Mouse (Mus musculus) heart, embryonic 13.5 days (tissue): Measurements from ENCODE around the gene Il1f6. TPM values are rescaled to one million over a fixed set of nuclear protein-coding genes. Genes with fewer than 3 reads are reported as not detected.
A peak's percentile ranks its signal among the peaks of the same experiment; 100 is the strongest.
"Not testable (repeated sequence)": the region's sequence is repeated elsewhere in the genome, so short reads cannot be mapped to it uniquely, and the experiment has no call there.

ENCODE experiments used
- ATAC-seq: fragments of 200-750 bp; cut with Nextera tagmentation; 2 replicates; pipeline ENCODE4 v1.8.0; 2017; ENCODE audit warnings: moderate TSS enrichment; ENCODE audit not compliant: insufficient number of reproducible peaks, low FRiP score, low TSS enrichment; ENCODE audit errors: extremely low read depth
- H3K27ac ChIP-seq: fragments of 300-500 bp; sonication (generic); replicated peaks from 2 replicates; pipeline ENCODE4 v1.5.1; 2015; ENCODE audit warnings: moderate library complexity, mild to moderate bottlenecking, inconsistent platforms
- H3K27me3 ChIP-seq: fragments of 300-500 bp; sonication (generic); replicated peaks from 2 replicates; pipeline ENCODE4 v1.6.1; 2015; ENCODE audit warnings: mild to moderate bottlenecking, inconsistent platforms
- H3K36me3 ChIP-seq: fragments of 300-500 bp; sonication (generic); 2 replicates; pipeline ENCODE4 v1.6.1; 2015; ENCODE audit warnings: mild to moderate bottlenecking, inconsistent platforms
- H3K4me1 ChIP-seq: fragments of 300-500 bp; sonication (generic); 2 replicates; pipeline ENCODE4 v1.6.1; 2015; ENCODE audit warnings: inconsistent platforms
- H3K4me2 ChIP-seq: fragments of 300-500 bp; sonication (generic); 2 replicates; pipeline ENCODE4 v1.6.1; 2015; ENCODE audit warnings: inconsistent platforms, mild to moderate bottlenecking, moderate library complexity
- H3K4me3 ChIP-seq: fragments of 300-500 bp; sonication (generic); 2 replicates; pipeline ENCODE4 v1.5.1; 2015; ENCODE audit warnings: moderate library complexity, mild to moderate bottlenecking, inconsistent platforms
- H3K9ac ChIP-seq: fragments of 300-500 bp; sonication (generic); 2 replicates; pipeline ENCODE4 v1.6.1; 2015; ENCODE audit warnings: inconsistent platforms, mild to moderate bottlenecking, moderate library complexity
- H3K9me3 ChIP-seq: fragments of 300-500 bp; sonication (generic); 2 replicates; pipeline ENCODE4 v1.6.1; 2016; ENCODE audit warnings: inconsistent platforms
- WGBS: fragments of 180-500 bp; shearing (Covaris S2); methylation state at CpG from one replicate; pipeline ENCODE4 v1.1.7; 2015; ENCODE audit warnings: mixed read lengths; 5-methylcytosine and 5-hydroxymethylcytosine counted together
- polyA plus RNA-seq: library from polyadenylated mRNA; unstranded; fragments of >200 nt; fragmentation: Nextera tagmentation; extraction: Ambion mirVana; gene quantifications from 2 replicates; pipeline ENCODE4 v1.2.1, GENCODE M21; 2015

Il1f6 gene
- not detected in 2 replicates for polyA plus RNA-seq

- H3K27ac ChIP-seq = no peak within 1 kb of the TSS
- H3K4me1 ChIP-seq = no peaks in the 10 kb centered on the region
- H3K36me3 ChIP-seq = no peaks in the 10 kb centered on the region
- no peak within 1 kb of the TSS for H3K4me2 ChIP-seq
- WGBS = 76% methylated on average over 2 of the region's 2 CpGs
- H3K9me3 ChIP-seq = no peaks in the 10 kb centered on the region
- H3K9ac ChIP-seq = no peak within 1 kb of the TSS
- H3K27me3 ChIP-seq = no peaks in the 10 kb centered on the region
- no peak for ATAC-seq
- no peak within 1 kb of the TSS for H3K4me3 ChIP-seq
These were observed at the start of gene Il1f6 for GRCm38 (mm10) chr2:24215118-24215517. Gene Il1f6, plus strand, starts transcription at chr2:24215418.

DNA sequence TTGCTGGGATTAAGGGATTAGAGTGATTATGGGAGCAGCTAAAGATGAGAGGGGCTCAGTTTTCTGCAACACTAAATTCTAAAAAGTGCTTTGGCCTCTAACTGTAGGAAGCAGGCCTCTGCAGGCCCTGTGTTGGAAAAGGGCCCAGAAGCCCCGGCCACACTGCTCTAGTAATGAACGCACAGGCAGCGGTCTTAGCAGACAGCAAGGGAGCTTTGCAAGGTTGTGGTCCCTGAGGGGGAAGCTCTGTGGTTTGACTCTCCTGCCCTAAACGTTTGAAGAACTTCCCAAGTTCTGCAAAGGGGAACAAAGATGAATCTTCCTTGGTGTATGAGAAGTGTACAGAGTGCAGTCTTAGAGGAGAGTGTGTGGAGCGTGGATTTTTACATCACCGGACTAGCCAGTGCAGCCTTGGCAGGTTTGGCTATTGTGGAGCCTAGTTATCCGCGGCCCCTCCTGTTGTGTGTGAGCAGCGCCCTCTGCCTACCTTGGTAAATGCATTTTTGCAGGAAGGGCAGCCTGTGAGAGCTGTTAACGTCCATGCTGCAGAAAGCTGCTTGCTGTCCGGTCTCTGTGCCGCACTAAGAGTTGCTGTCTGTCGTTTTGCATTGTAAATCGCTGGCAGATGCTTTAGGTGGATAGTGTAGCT is 33.4 kb upstream of the Il1f6 start:
- H3K27ac ChIP-seq, ATAC-seq, H3K27me3 ChIP-seq, H3K4me1 ChIP-seq, H3K36me3 ChIP-seq, H3K9me3 ChIP-seq: not testable (repeated sequence)
- Histone ChIP-seq H3K4me3 (peak overlapping the region; percentile 24), H3K9ac (0 out of 2 replicates have a peak overlapping the region, but pooled peaks have one; percentile 19), H3K4me2 (peak overlapping the region; percentile 58)
- WGBS = 19% methylated on average over 14 of the region's 14 CpGs

DNA sequence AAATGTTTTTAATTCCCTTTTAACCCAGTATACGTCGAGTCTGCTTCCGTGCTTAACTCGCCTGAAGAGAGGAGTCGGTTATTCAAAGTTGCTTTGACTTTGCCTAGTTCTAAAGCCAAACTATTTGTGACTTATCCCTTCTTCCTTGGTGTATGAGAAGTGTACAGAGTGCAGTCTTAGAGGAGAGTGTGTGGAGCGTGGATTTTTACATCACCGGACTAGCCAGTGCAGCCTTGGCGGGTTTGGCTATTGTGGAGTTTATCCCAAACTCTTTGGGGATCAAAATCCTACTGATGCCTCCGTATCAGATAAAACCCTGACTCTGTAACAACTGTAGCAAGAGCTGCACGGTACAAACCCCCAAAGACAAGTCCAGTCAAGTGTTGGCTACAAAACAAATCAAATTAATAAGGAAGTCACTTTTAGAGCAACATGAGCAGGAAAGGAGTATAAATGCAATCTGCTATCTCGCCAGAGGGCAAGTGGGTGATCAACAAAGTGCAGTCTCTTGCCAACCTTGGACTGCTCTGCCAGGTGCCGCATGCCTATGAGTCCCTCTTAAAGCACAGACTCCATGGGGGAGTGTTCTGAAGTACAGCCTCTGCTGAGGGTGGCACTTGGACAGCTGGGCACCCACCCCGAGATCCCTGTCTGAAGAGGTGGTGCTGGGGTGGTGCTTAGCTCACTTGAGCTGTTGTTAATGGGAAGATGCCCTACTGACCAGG is 32.6 kb upstream of the Il1f6 start:
- H3K9ac ChIP-seq, H3K9me3 ChIP-seq, H3K36me3 ChIP-seq, H3K27me3 ChIP-seq, H3K4me1 ChIP-seq, ATAC-seq, H3K27ac ChIP-seq: not testable (repeated sequence)
- H3K4me3 ChIP-seq = peak overlapping the region; percentile 24
- peak overlapping the region; percentile 58 for H3K4me2 ChIP-seq
- 56% methylated on average over 13 of the region's 13 CpGs for WGBS

DNA sequence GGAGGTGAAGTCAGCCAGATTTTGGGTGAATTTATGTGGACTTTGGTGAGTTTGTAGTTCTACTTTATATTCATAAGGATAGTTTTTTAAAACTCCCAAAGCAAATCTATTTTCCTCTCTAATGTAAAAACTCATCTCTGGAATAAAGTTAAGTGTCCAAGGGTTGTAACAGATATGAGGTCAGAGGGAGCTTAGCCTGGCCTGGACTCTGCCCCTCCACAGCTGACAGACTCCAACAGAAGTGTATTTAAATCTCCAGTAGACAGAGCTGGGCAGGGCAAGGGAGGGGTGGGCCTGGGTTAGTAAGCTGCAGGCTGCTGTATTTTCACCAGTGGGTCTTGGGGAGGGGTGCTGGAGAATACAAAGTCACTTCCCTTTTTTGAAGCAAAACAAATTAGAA is 31.1 kb upstream of the Il1f6 start:
- H3K4me1 ChIP-seq, H3K27me3 ChIP-seq, H3K4me2 ChIP-seq, H3K9me3 ChIP-seq, H3K27ac ChIP-seq, ATAC-seq, H3K36me3 ChIP-seq, H3K9ac ChIP-seq, H3K4me3 ChIP-seq: not testable (repeated sequence)

DNA sequence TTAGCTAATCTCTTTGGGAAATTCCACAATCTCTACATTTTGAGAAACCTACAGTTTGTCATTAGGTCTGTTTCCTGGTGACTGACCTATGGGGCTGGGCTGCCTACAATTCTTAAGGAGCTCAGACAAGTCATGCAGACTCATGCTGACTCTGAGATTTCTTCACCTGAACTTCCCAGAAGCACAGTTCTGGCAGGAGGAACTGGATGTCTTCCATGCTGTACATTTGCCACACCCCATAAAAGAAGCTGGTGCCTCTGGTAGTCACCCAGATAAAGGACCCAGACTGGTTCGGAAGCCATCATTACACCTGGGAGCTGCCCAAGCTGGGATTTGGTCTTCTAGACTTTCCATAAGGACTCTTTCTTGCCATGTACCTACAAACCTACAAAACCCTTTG is 29.0 kb upstream of the Il1f6 start, which contains the start of gene Il1f9:
Gene Il1f9 (plus strand): TSS at position 301 of the 400 bp plus-strand sequence.
- H3K27me3 ChIP-seq = no peaks in the 10 kb centered on the region
- H3K36me3 ChIP-seq = no peaks in the 10 kb centered on the region
- H3K9me3 ChIP-seq = no peaks in the 10 kb centered on the region
- H3K9ac ChIP-seq = no peak within 1 kb of the TSS
- no peak within 1 kb of the TSS for H3K4me3 ChIP-seq
- WGBS = 70% methylated on average over 1 of the region's 1 CpGs
- ATAC-seq = no peak
- H3K4me1 ChIP-seq = no peaks in the 10 kb centered on the region
- H3K4me2 ChIP-seq = no peak within 1 kb of the TSS
- no peak within 1 kb of the TSS for H3K27ac ChIP-seq

- H3K36me3 ChIP-seq = no peaks in the 10 kb centered on the region
- H3K4me1 ChIP-seq = no peaks in the 10 kb centered on the region
- H3K9ac ChIP-seq = no peak overlapping the region
- 65% methylated on average over 6 of the region's 6 CpGs for WGBS
- no peak overlapping the region for H3K4me3 ChIP-seq
- no peak overlapping the region for H3K27ac ChIP-seq
- no peak for ATAC-seq
- no peaks in the 10 kb centered on the region for H3K27me3 ChIP-seq
- no peaks in the 10 kb centered on the region for H3K9me3 ChIP-seq
- no peak overlapping the region for H3K4me2 ChIP-seq
These were observed 27.6 kb upstream of the Il1f6 start for GRCm38 (mm10) chr2:24187585-24187984.

- Histone ChIP-seq H3K4me1 (no peaks in the 10 kb centered on the region), H3K4me3 (no peak overlapping the region), H3K9ac (no peak overlapping the region), H3K9me3 (no peaks in the 10 kb centered on the region), H3K36me3 (no peaks in the 10 kb centered on the region), H3K4me2 (no peak overlapping the region), H3K27me3 (no peaks in the 10 kb centered on the region), H3K27ac (no peak overlapping the region)
- WGBS = 66% methylated on average over 1 of the region's 1 CpGs
- no peak for ATAC-seq
These were observed 27.0 kb upstream of the Il1f6 start for GRCm38 (mm10) chr2:24188189-24188588.

DNA sequence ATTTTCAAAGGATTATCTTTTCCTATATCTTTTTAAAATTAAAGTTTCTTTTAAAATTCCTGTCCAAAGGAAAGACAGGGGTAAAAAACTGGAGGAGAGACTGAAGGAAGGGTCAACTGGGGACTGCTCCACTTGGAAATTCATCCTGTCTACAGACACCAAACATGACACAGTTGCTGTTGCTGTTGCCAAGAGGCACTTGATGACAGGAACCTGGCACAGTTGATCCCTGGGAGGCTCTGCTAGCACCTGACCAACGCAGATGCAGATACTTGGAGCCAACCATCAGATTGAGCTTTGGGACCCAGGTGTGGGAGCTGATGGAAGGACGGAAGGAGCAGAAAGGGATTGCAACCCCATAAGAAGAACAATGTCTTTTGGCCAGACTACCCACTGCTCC is 12.0 kb downstream of the Il1f6 start:
- H3K4me1 ChIP-seq = no peaks in the 10 kb centered on the region
- no peaks in the 10 kb centered on the region for H3K27me3 ChIP-seq
- no peak overlapping the region for H3K9ac ChIP-seq
- ATAC-seq = no peak
- H3K27ac ChIP-seq = no peak overlapping the region
- no peak overlapping the region for H3K4me2 ChIP-seq
- 0 out of 2 replicates have a peak, but pooled peaks cover under 1% of the 10 kb centered on the region for H3K9me3 ChIP-seq
- H3K36me3 ChIP-seq = no peaks in the 10 kb centered on the region
- WGBS = 66% methylated on average over 2 of the region's 2 CpGs
- no peak overlapping the region for H3K4me3 ChIP-seq

GRCm38 (mm10) chr2:24267503-24267902 is 52.3 kb downstream of the Il1f6 start:
- Histone ChIP-seq H3K36me3 (no peaks in the 10 kb centered on the region), H3K4me3 (no peak overlapping the region), H3K27ac (no peak overlapping the region), H3K9me3 (no peaks in the 10 kb centered on the region), H3K9ac (no peak overlapping the region), H3K27me3 (no peaks in the 10 kb centered on the region), H3K4me1 (no peaks in the 10 kb centered on the region), H3K4me2 (no peak overlapping the region)
- WGBS = 69% methylated on average over 1 of the region's 1 CpGs
- no peak for ATAC-seq

- Histone ChIP-seq H3K4me1 (no peaks in the 10 kb centered on the region), H3K4me2 (no peak overlapping the region), H3K9me3 (no peaks in the 10 kb centered on the region), H3K9ac (no peak overlapping the region), H3K4me3 (no peak overlapping the region), H3K27me3 (no peaks in the 10 kb centered on the region), H3K27ac (no peak overlapping the region), H3K36me3 (no peaks in the 10 kb centered on the region)
- WGBS = 79% methylated on average over 2 of the region's 2 CpGs
- ATAC-seq = no peak
These were observed 58.4 kb downstream of the Il1f6 start for GRCm38 (mm10) chr2:24273619-24274018.

- no peaks in the 10 kb centered on the region for H3K4me1 ChIP-seq
- H3K9ac ChIP-seq = no peak overlapping the region
- no peak for ATAC-seq
- no peak overlapping the region for H3K4me3 ChIP-seq
- no peak overlapping the region for H3K27ac ChIP-seq
- 44% methylated on average over 1 of the region's 1 CpGs for WGBS
- no peak overlapping the region for H3K4me2 ChIP-seq
- H3K27me3 ChIP-seq = no peaks in the 10 kb centered on the region
- no peaks in the 10 kb centered on the region for H3K36me3 ChIP-seq
- no peaks in the 10 kb centered on the region for H3K9me3 ChIP-seq
These were observed 59.9 kb downstream of the Il1f6 start for GRCm38 (mm10) chr2:24275146-24275545.
